Mouse (Mus musculus) Patski (cell line): ENCODE data around the gene Cldnd2. TPM values are rescaled to one million over a fixed set of nuclear protein-coding genes. Genes with fewer than 3 reads are reported as not detected.

ENCODE experiments used
- ATAC-seq: fragments of 100-300 bp; one replicate; pipeline ENCODE4 v1.8.0; 2021
- CTCF ChIA-PET: fragments of 350-600 bp; sonication (Branson Sonifier 250); formaldehyde crosslinking; loops from one replicate; lab custom pipeline; 2022; ENCODE audit warnings: inconsistent platforms; lab: Charles Lee
- POLR2A ChIA-PET: fragments of 350-600 bp; sonication (Branson Sonifier 250); formaldehyde crosslinking; loops from one replicate; lab custom pipeline; 2022; ENCODE audit warnings: antibody characterized with exemption, inconsistent platforms; lab: Charles Lee
- DNase-seq: peaks from one replicate; pipeline ENCODE4 v3.0.0-alpha.2; 2011; ENCODE audit warnings: low read depth, low spot score
- H3K27me3 ChIP-seq: fragments of 371-371 bp; one replicate; pipeline ENCODE4 v1.5.1; 2021
- CTCF ChIP-seq: fragments of 100-300 bp; IDR thresholded peaks from one replicate; pipeline ENCODE4 v1.5.1; 2021
- in situ Hi-C: fragments of 300-500 bp; cut with MboI; formaldehyde crosslinking; loops from 3 replicates; pipeline ENCODE4 v1.11.1; 2018; ENCODE audit warnings: low pct_unique_long_range_greater_than_20kb, mixed read lengths
- polyA plus RNA-seq: library from polyadenylated mRNA; unstranded; gene quantifications from one replicate; pipeline ENCODE4 v1.2.3, GENCODE M21; 2021

Cldnd2 gene
- polyA plus RNA-seq, 1 experiment from 2014 or later, result not detected

GRCm38 (mm10) chr7:43463976-43464375 is 23.4 kb downstream of the Cldnd2 start:
- H3K27me3 ChIP-seq, result no peaks in the 10 kb centered on the region
- CTCF ChIA-PET, result no interaction called here
- ATAC-seq (no peak), DNase-seq (no peak)
- in situ Hi-C loops, result no loop called here
- POLR2A ChIA-PET, result interaction anchor here (1.2 kb wide), 1 partner anchor 151 kb away, joined by 3 read pairs; the partner anchor contains the start of gene Zfp715
- no peak for TF ChIP-seq CTCF

GRCm38 (mm10) chr7:43464864-43465343 is 24.3 kb downstream of the Cldnd2 start:
- POLR2A ChIA-PET, result no interaction called here
- CTCF ChIA-PET, result interaction anchor here (2.5 kb wide), 1 partner anchor 42 kb away, joined by 15 read pairs; no protein-coding TSS in a partner anchor
- H3K27me3 ChIP-seq, result no peaks in the 10 kb centered on the region
- in situ Hi-C loops, result loop anchor here (5.0 kb wide), 1 partner anchor 183 kb away; no protein-coding TSS in a partner anchor
- ATAC-seq (peak; percentile 20), DNase-seq (no peak)
- no peak for TF ChIP-seq CTCF

DNA sequence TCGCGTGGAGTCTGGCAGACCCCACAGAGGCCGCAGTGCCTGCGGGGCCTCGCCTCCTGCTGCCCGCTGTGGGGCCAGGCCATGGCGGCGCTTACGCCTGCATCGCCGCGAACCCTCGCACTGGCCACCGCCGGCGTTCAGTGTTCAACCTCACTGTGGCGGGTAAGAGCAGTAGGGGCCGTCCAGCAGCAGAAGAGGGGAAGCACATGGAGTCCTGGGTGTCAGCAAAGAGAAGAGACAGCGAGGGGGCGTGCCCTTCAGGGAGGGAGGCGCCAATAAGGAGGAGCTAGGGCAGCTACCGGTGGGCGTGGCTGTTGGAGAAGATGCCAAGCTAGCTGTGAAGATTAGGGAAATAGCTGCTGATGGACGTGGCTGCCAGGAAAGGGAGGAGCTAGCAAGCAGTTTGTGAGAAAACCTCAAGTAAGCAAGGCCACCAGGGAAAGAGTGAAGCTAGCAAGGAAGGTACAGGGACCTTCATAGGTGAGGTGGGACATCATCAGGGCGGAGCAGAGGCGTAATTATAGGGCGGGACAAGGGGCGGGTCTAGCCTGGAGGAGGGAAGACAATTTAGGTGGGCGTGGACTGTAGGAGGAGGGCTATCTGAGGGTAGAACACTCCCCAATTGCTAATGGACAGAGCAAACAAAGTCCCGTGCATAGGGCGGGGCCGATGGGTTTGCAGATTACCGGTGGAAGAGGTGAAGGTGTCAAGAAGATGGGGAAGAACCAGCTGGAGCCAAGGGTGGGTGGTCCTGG is 24.9 kb downstream of the Cldnd2 start:
- ChIA-PET CTCF (interaction anchor here (1.0 to 2.5 kb wide), 5 partner anchors 21 to 43 kb away, joined by 3 to 15 read pairs (median 4); partner anchors contain the start of genes Etfb and Gm45233), POLR2A (no interaction called here)
- no peak for TF ChIP-seq CTCF
- in situ Hi-C loops, result loop anchor here (5.0 kb wide), 1 partner anchor 183 kb away; no protein-coding TSS in a partner anchor
- peak; percentile 77 for ATAC-seq
- no peaks in the 10 kb centered on the region for H3K27me3 ChIP-seq
- no peak for DNase-seq

- ATAC-seq (peak; percentile 60), DNase-seq (no peak)
- TF ChIP-seq CTCF, result no peak
- H3K27me3 ChIP-seq, result no peaks in the 10 kb centered on the region
- in situ Hi-C loops, result loop anchor here (5.0 kb wide), 1 partner anchor 184 kb away; no protein-coding TSS in a partner anchor
- POLR2A ChIA-PET, result no interaction called here
- CTCF ChIA-PET, result interaction anchor here (1.0 to 2.5 kb wide), 6 partner anchors 22 to 44 kb away, joined by 3 to 15 read pairs (median 4); partner anchors contain the start of genes Etfb and Gm45233
Measured at GRCm38 (mm10) chr7:43466099-43466694, 25.6 kb downstream of the Cldnd2 start.

DNA sequence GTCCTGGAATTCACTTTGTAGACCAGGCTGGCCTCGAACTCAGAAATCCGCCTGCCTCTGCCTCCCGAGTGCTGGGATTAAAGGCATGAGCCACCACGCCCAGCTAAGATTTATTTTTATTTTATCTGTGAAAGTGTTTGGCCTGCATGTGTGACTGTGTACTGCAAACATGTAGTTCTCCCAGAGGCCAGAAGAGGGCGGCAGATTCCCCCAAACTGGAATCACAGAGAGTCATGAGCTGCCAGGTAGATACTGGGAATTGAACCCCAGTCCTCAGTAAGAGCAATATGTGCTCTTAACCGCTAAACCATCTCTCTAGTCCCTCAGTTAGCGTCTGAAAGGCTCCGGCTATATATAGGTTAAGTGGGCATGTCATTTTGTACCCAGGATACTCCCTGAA is 29.8 kb downstream of the Cldnd2 start:
- in situ Hi-C loops, result no loop called here
- H3K27me3 ChIP-seq, result no peaks in the 10 kb centered on the region
- ATAC-seq, result no peak
- DNase-seq, result no peak
- POLR2A ChIA-PET, result no interaction called here
- TF ChIP-seq CTCF, result no peak
- CTCF ChIA-PET, result interaction anchor here (0.7 to 1.9 kb wide), 9 partner anchors 9 to 165 kb away, joined by 3 to 12 read pairs (median 4); no protein-coding TSS in a partner anchor

DNA sequence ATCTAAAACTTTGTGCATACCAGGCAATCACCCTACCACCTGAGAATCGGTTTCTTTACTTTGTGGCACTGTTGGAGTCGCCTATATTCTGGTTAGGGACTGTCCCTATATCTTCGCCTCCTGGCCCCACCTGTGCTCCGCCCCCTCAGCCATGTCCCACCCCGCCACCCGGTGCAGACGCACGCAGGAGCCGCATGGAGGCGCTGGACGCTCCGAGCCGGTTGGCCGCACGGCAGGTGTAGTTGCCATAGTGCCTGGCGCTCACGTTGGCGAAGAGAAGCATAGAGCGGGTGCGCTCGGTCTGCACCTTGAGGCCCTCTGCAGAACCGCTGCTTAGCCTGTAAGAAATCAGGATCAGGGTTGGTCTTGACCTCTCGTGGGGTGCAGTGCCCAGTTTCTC is 35.1 kb downstream of the Cldnd2 start:
- CTCF ChIA-PET, result no interaction called here
- TF ChIP-seq CTCF, result no peak
- in situ Hi-C loops, result no loop called here
- ATAC-seq (no peak), DNase-seq (no peak)
- no peaks in the 10 kb centered on the region for H3K27me3 ChIP-seq
- POLR2A ChIA-PET, result no interaction called here

DNA sequence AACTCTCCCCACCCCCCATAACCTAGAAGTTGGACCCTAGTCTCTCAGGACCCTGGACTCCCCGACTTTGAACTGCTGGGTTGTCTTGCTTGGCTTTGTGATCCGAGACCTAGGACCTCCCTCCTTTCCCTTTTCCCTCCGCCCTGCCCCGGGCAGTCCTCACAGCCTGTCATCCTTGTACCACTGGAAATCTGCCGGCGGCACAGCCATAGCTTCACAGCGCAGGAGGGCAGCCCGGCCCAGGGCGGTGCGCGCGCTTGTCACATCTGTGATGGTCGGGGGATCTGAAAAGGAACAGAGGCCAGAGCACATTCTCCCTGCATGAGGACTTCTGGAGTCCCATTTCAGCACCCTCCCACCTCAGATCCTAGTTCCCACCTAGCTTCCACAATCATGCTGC is 35.8 kb downstream of the Cldnd2 start:
- POLR2A ChIA-PET, result no interaction called here
- CTCF ChIA-PET, result no interaction called here
- H3K27me3 ChIP-seq, result no peaks in the 10 kb centered on the region
- DNase-seq, result no peak
- in situ Hi-C loops, result no loop called here
- ATAC-seq, result no peak
- TF ChIP-seq CTCF, result no peak

- in situ Hi-C loops, result no loop called here
- POLR2A ChIA-PET, result interaction anchor here (0.9 kb wide), 1 partner anchor 62 kb away, joined by 3 read pairs; no protein-coding TSS in a partner anchor
- CTCF ChIA-PET, result interaction anchor here (0.8 kb wide), 1 partner anchor 21 kb away, joined by 3 read pairs; no protein-coding TSS in a partner anchor
- peak; percentile 49 for DNase-seq
- H3K27me3 ChIP-seq, result no peaks in the 10 kb centered on the region
- peak; percentile 67 for ATAC-seq
- TF ChIP-seq CTCF, result no peak
Measured at GRCm38 (mm10) chr7:43481191-43481590, 40.6 kb downstream of the Cldnd2 start.

DNA sequence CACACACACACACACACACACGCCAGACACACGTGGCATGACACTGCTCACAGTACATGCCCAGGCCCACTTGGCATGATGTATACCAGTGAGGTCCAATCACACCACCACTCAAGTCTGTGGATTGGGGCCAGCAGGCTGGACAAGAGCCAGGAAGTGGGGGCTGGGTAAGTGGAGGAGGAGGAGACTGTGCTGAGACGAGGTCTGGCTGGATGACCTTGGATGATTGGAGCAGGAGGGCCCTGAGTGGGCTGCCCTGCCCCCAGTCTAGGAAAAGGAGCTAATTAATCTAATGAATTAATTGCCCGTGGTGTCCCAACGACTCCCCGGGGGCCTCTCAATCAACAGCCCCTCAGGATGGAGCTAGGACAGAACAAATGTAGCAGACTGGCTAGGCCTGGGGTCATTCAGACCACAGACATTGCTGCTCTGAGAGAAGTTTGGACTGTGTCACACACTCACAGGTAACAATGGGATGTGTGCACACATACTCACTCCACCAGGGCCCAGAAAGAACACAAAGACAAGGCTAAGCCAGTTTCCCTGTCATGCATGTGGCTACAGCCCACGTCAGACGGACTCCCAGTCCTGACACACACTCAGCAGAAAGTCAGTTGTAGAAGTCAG is 41.6 kb downstream of the Cldnd2 start:
- no peaks in the 10 kb centered on the region for H3K27me3 ChIP-seq
- in situ Hi-C loops, result no loop called here
- CTCF ChIA-PET, result interaction anchor here (0.8 kb wide), 1 partner anchor 22 kb away, joined by 3 read pairs; no protein-coding TSS in a partner anchor
- no peak for ATAC-seq
- TF ChIP-seq CTCF, result no peak
- no peak for DNase-seq
- POLR2A ChIA-PET, result no interaction called here

DNA sequence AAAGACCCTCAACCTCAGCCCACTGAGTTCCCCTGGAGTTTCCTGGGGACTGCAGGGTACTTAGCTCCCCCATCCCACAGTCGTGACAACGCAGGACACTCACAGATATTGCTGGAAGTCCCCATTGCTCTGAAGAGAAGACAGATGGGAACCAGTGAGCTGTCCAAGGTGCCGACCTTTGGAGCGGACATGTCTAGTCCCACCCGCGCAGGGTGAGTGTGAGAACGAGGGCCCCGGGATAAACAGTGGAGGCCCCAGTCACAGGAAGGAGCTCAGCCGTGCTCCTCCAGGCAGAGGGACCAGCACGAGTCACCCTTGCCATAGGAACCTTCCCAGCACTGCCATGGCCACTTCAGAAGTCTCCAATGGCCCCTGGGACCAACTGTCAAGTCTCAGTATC is 42.7 kb downstream of the Cldnd2 start:
- ATAC-seq, result peak; percentile 38
- no peak for TF ChIP-seq CTCF

More for the DNA sequence above, 42.7 kb downstream of the Cldnd2 start:
- ChIA-PET POLR2A (no interaction called here), CTCF (no interaction called here)
- H3K27me3 ChIP-seq, result no peaks in the 10 kb centered on the region
- DNase-seq, result no peak
- in situ Hi-C loops, result no loop called here
